In the genomic region with DNA sequence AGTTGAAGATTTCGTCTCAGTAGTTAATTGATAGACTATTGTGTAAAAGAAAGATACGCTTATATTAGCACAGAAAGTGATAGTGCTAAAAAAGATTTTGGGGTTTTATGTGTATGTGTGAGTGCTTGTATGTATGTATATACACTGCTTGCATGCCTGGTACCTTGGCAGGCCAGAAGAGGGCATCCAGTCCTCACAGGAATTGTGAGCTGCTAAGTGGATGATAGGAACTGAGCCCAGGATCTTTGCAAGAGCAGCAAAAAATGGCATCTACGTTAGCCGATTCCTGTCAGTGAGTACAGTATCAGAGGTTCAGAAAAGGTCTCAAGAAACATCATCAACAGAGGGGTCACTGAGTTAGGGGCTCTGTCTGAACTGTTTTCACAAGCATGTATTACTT, we compare ENCODE assay signal across 21 mouse cellular contexts. TPM values are rescaled to one million over a fixed set of nuclear protein-coding genes. Genes with fewer than 3 reads are reported as not detected.
DNase-seq lines count a peak whose midpoint lies in the region; ATAC-seq and TF ChIP-seq lines count a peak whose summit lies in the region.
"Had no signal": no experiment of that assay in that cellular context is flagged by ENCODE, and none has a peak within 500 bp of the region (broad histone marks: within the 10 kb centered on the region; RNA-seq: fewer than 3 reads in every experiment).

No protein-coding gene starts in this region.

- no peaks in the 10 kb centered on the region for H3K4me1 ChIP-seq in intestine, postnatal 0 days (replicated peaks; ENCODE audit: control insufficient read depth, insufficient read depth, low read length)
- H3K4me1 ChIP-seq in intestine, embryonic 15.5 days (replicated peaks), result no peaks in the 10 kb centered on the region
- no peaks in the 10 kb centered on the region for H3K4me1 ChIP-seq in lung, embryonic 14.5 days (ENCODE audit: insufficient read depth)
- H3K4me1 ChIP-seq: heart, embryonic 12.5 days; kidney, embryonic 15.5 days; limb, embryonic 13.5 days; lung, embryonic 15.5 days had no signal

- H3K4me2 ChIP-seq in intestine, postnatal 0 days (replicated peaks; ENCODE audit: low read depth), result no peak overlapping the region
- no peak overlapping the region for H3K4me2 ChIP-seq in intestine, embryonic 15.5 days (replicated peaks)
- no peak overlapping the region for H3K4me2 ChIP-seq in lung, embryonic 14.5 days
- H3K4me2 ChIP-seq: embryonic facial prominence, embryonic 13.5 days; heart, embryonic 12.5 days; kidney, embryonic 15.5 days; limb, embryonic 13.5 days; lung, embryonic 15.5 days had no signal

- H3K36me3 ChIP-seq in intestine, postnatal 0 days (ENCODE audit: control insufficient read depth, insufficient read depth), result peaks cover 43% of the 10 kb centered on the region
- H3K36me3 ChIP-seq in intestine, embryonic 15.5 days, result peaks cover 32% of the 10 kb centered on the region
- peaks cover 69% of the 10 kb centered on the region for H3K36me3 ChIP-seq in lung, embryonic 14.5 days (ENCODE audit: insufficient read depth)
- peaks cover 14% of the 10 kb centered on the region for H3K36me3 ChIP-seq in splenic B cell, adult 2 months (ENCODE audit: control insufficient read depth, insufficient read depth, low read length, poor library complexity, severe bottlenecking)

- H3K9me3 ChIP-seq in intestine, postnatal 0 days (ENCODE audit: control insufficient read depth), result no peaks in the 10 kb centered on the region
- no peaks in the 10 kb centered on the region for H3K9me3 ChIP-seq in intestine, embryonic 15.5 days
- H3K9me3 ChIP-seq in lung, embryonic 14.5 days (ENCODE audit: low read depth, low read length), result 0 out of 2 replicates have a peak, but pooled peaks cover 2% of the 10 kb centered on the region
- H3K9me3 ChIP-seq: embryonic facial prominence, embryonic 13.5 days; heart, embryonic 12.5 days; lung, embryonic 15.5 days had no signal

- peak; percentile 62 for TF ChIP-seq CTCF in intestine, postnatal 0 days (IDR thresholded peaks at IDR 0.05; ENCODE audit: low read depth)
- peak; percentile 18; the same call in 1 of the 2 replicates for TF ChIP-seq CTCF in lung, embryonic 14.5 days (IDR thresholded peaks at IDR 0.05; ENCODE audit: low read depth)

- H3K4me3 ChIP-seq in intestine, postnatal 0 days (ENCODE audit: low read depth, low read length), result no peak overlapping the region
- no peak overlapping the region for H3K4me3 ChIP-seq in intestine, embryonic 15.5 days (replicated peaks)
- H3K4me3 ChIP-seq in lung, embryonic 14.5 days (ENCODE audit: low read depth, low read length), result no peak overlapping the region
- H3K4me3 ChIP-seq: embryonic facial prominence, embryonic 13.5 days; heart, embryonic 12.5 days; kidney, embryonic 15.5 days; limb, embryonic 13.5 days; lung, embryonic 15.5 days; megakaryocyte, embryonic 14.5 days had no signal

- no peak overlapping the region for H3K27ac ChIP-seq in intestine, postnatal 0 days (ENCODE audit: low read depth, low read length)
- no peak overlapping the region for H3K27ac ChIP-seq in intestine, embryonic 15.5 days
- H3K27ac ChIP-seq in lung, embryonic 14.5 days (ENCODE audit: low read depth), result no peak overlapping the region
- H3K27ac ChIP-seq: embryonic facial prominence, embryonic 13.5 days; kidney, embryonic 15.5 days; limb, embryonic 13.5 days; lung, embryonic 15.5 days had no signal

- no peak overlapping the region for H3K9ac ChIP-seq in intestine, postnatal 0 days (ENCODE audit: low read depth, low read length)
- H3K9ac ChIP-seq in intestine, embryonic 15.5 days, result no peak overlapping the region
- no peak overlapping the region for H3K9ac ChIP-seq in lung, embryonic 14.5 days
- H3K9ac ChIP-seq: embryonic facial prominence, embryonic 13.5 days; heart, embryonic 12.5 days; kidney, embryonic 15.5 days; limb, embryonic 13.5 days; lung, embryonic 15.5 days had no signal

- WGBS in intestine, postnatal 0 days, result 91% methylated on average over 4 of the region's 4 CpGs
- 91% methylated on average over 4 of the region's 4 CpGs for WGBS in intestine, embryonic 15.5 days
- 86% methylated on average over 4 of the region's 4 CpGs for WGBS in lung, embryonic 14.5 days

- H3K27me3 ChIP-seq in intestine, postnatal 0 days (replicated peaks; ENCODE audit: control insufficient read depth, insufficient read depth, low read length), result no peaks in the 10 kb centered on the region
- H3K27me3 ChIP-seq in intestine, embryonic 15.5 days (replicated peaks), result no peaks in the 10 kb centered on the region
- no peaks in the 10 kb centered on the region for H3K27me3 ChIP-seq in lung, embryonic 14.5 days (ENCODE audit: insufficient read depth, low read length)
- no peaks in the 10 kb centered on the region for H3K27me3 ChIP-seq in splenic B cell, adult 2 months (ENCODE audit: control insufficient read depth, insufficient read depth, low read length, poor library complexity, severe bottlenecking)
- H3K27me3 ChIP-seq: embryonic facial prominence, embryonic 13.5 days; heart, embryonic 12.5 days; kidney, embryonic 15.5 days; limb, embryonic 13.5 days; lung, embryonic 15.5 days; megakaryocyte, embryonic 14.5 days had no signal

- DNase-seq in lung, embryonic 14.5 days, result peak; percentile 15
- no peak for DNase-seq in lung, adult 18-20 months
- peak; percentile 49 for DNase-seq in NIH3T3 (ENCODE audit: low read depth)
- peak; percentile 25 for DNase-seq in splenic B cell, adult 2 months (ENCODE audit: low read depth, low spot score)
- no peak for DNase-seq in adrenal gland, postnatal 10 days
- no peak for DNase-seq in embryo, embryonic 10.5 days (ENCODE audit: low spot score)
- DNase-seq: adrenal gland, adult 2 months; cerebellum, adult 2 months; gastrocnemius, postnatal 25 days; heart, postnatal 4 days; layer of hippocampus, adult 9-11 months; right cerebral cortex, adult 18-20 months had no signal

- no peak for ATAC-seq in intestine, postnatal 0 days
- no peak for ATAC-seq in intestine, embryonic 15.5 days
- no peak for ATAC-seq in lung, embryonic 14.5 days (ENCODE audit: insufficient read depth)
- ATAC-seq: midbrain, embryonic 16.5 days had no signal

RNA-seq across cellular contexts. Expression of gene Ints7, which starts 9.0 kb away (rescaled TPM):
- 11.2 and 11.4 TPM in 2 replicates for polyA plus RNA-seq in intestine, postnatal 0 days (2015; fragmentation: Nextera tagmentation; extraction: Ambion mirVana)
- 43.5 and 44.7 TPM in 2 replicates for polyA plus RNA-seq in intestine, embryonic 15.5 days (2015; fragmentation: Nextera tagmentation; extraction: Ambion mirVana)
- 65.3 and 69.4 TPM in 2 replicates for polyA plus RNA-seq in lung, embryonic 14.5 days (2014; fragmentation: Nextera tagmentation; extraction: Ambion mirVana)
- 10 to 100 TPM; 33.8 to 36.4 TPM for total RNA-seq in adrenal gland, postnatal 10 days (2021)

RNA-seq across cellular contexts. Expression of gene Dtl, which starts 9.1 kb away (rescaled TPM):
- 6.1 and 6.6 TPM in 2 replicates for polyA plus RNA-seq in intestine, postnatal 0 days (2015; fragmentation: Nextera tagmentation; extraction: Ambion mirVana)
- 33.8 and 38.7 TPM in 2 replicates for polyA plus RNA-seq in intestine, embryonic 15.5 days (2015; fragmentation: Nextera tagmentation; extraction: Ambion mirVana)
- 75.6 and 75.8 TPM in 2 replicates for polyA plus RNA-seq in lung, embryonic 14.5 days (2014; fragmentation: Nextera tagmentation; extraction: Ambion mirVana)
- 10 to 100 TPM in 1 of 2 experiments, 1 to 10 TPM in 1; 7.8 to 11.9 TPM for total RNA-seq in adrenal gland, postnatal 10 days (2021)

Comparison
In these comparisons a context has a peak if more than half of its experiments do, and no peak if none do; other contexts are left out.
1. DNase-seq: peak in lung, embryonic 14.5 days (single experiment), NIH3T3 (single experiment) and splenic B cell, adult 2 months (single experiment); none in lung, adult 18-20 months (0 of 2), adrenal gland, postnatal 10 days (single experiment) and embryo, embryonic 10.5 days (single experiment).